Comparison of ENCODE assay signal across 8 mouse cellular contexts in the genomic region with DNA sequence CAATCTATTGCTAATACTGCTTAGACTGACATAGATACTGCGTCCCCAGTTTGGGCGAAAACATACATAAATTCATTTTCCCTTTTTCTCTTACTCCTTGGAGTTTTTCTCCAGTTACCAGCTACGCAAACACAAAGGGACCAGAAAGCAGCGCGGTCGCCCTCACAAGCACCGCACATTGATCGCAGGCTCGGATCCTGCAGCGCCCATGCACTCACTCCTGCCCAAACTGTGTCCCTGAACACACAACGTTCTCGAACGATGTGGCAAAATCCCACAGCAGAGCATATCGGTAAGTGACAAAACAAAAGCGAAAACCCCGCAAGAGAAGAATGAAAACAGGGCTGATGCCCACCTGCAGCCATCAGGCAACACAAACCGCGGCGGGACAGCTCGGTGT. TPM values are rescaled to one million over a fixed set of nuclear protein-coding genes. Genes with fewer than 3 reads are reported as not detected.
A peak's percentile ranks its signal among the peaks of the same experiment; 100 is the strongest.
DNase-seq lines count a peak whose midpoint lies in the region; ATAC-seq and TF ChIP-seq lines count a peak whose summit lies in the region.

No protein-coding gene starts in this region.

- ATAC-seq in kidney, embryonic 14.5 days (ENCODE audit: low FRiP score, low TSS enrichment), result peak; percentile 78
- ATAC-seq in hindbrain, postnatal 0 days, result peak; percentile 52
- peak; percentile 69 for ATAC-seq in megakaryocyte-erythroid progenitor cell, adult 5-6 weeks (replicated peaks; ENCODE audit: low FRiP score, low TSS enrichment, poor library complexity, severe bottlenecking)

- peak overlapping the region; percentile 64 for H3K4me3 ChIP-seq in kidney, embryonic 14.5 days (ENCODE audit: low read length)
- peak overlapping the region; percentile 65 for H3K4me3 ChIP-seq in hindbrain, postnatal 0 days (ENCODE audit: low read length)

- no peak for DNase-seq in kidney, postnatal 36 days
- DNase-seq in ES-CJ7 (ENCODE audit: low read depth, low spot score), result peak; percentile 19
- DNase-seq in embryo, embryonic 11 days, result peak; percentile 39
- DNase-seq in hindbrain, postnatal 0 days (ENCODE audit: low spot score), result peak; percentile 26
- DNase-seq in cerebellum, postnatal 36 days, result no peak
- DNase-seq in layer of hippocampus, postnatal 14 days (ENCODE audit: low spot score in 2 of 2), result no peak

- no peak for TF ChIP-seq CTCF in hindbrain, postnatal 0 days (IDR thresholded peaks at IDR 0.05; ENCODE audit: low read depth)

- peak overlapping the region; percentile 68 for H3K9ac ChIP-seq in kidney, embryonic 14.5 days (ENCODE audit: low read depth, low read length)
- peak overlapping the region; percentile 68 for H3K9ac ChIP-seq in hindbrain, postnatal 0 days (replicated peaks; ENCODE audit: low read length)

- no peaks in the 10 kb centered on the region for H3K27me3 ChIP-seq in kidney, embryonic 14.5 days (ENCODE audit: control insufficient read depth, insufficient read depth, low read length)
- no peaks in the 10 kb centered on the region for H3K27me3 ChIP-seq in hindbrain, postnatal 0 days (ENCODE audit: insufficient read depth, low read length)

- no peaks in the 10 kb centered on the region for H3K4me1 ChIP-seq in kidney, embryonic 14.5 days (ENCODE audit: control insufficient read depth, insufficient read depth, low read length)
- H3K4me1 ChIP-seq in hindbrain, postnatal 0 days (ENCODE audit: insufficient read depth, low read length), result no peaks in the 10 kb centered on the region

- H3K4me2 ChIP-seq in kidney, embryonic 14.5 days (replicated peaks; ENCODE audit: low read depth, low read length), result peak overlapping the region; percentile 58
- peak overlapping the region; percentile 60 for H3K4me2 ChIP-seq in hindbrain, postnatal 0 days (ENCODE audit: low read depth, low read length)

- no peaks in the 10 kb centered on the region for H3K9me3 ChIP-seq in kidney, embryonic 14.5 days (ENCODE audit: control insufficient read depth, low read length)
- no peaks in the 10 kb centered on the region for H3K9me3 ChIP-seq in hindbrain, postnatal 0 days (ENCODE audit: low read length)

- 0 out of 2 replicates have a peak overlapping the region, but pooled peaks have one; percentile 37 for H3K27ac ChIP-seq in kidney, embryonic 14.5 days (ENCODE audit: low read depth, low read length)
- H3K27ac ChIP-seq in hindbrain, postnatal 0 days, result peak overlapping the region; percentile 69

- WGBS in kidney, embryonic 14.5 days, result under 1% methylated on average over 20 of the region's 20 CpGs
- under 1% methylated on average over 20 of the region's 20 CpGs for WGBS in hindbrain, postnatal 0 days

- peaks cover 8% of the 10 kb centered on the region; the same call in 1 of the 2 replicates for H3K36me3 ChIP-seq in kidney, embryonic 14.5 days (ENCODE audit: control insufficient read depth, insufficient read depth, low read length)
- H3K36me3 ChIP-seq in hindbrain, postnatal 0 days (ENCODE audit: insufficient read depth, low read length), result peaks cover 3% of the 10 kb centered on the region; the same call in 1 of the 2 replicates

RNA-seq across cellular contexts. Expression of gene Zfp141, which starts 0.4 kb away (rescaled TPM):
- polyA plus RNA-seq in kidney, embryonic 14.5 days (2014; fragmentation: Nextera tagmentation; extraction: Ambion mirVana), result 9.1 and 13.7 TPM in 2 replicates
- total RNA-seq in hindbrain, postnatal 0 days (2014; rRNA removed), result 12.6 and 15.2 TPM in 2 replicates
- polyA plus RNA-seq in hindbrain, postnatal 0 days (2015; fragmentation: Nextera tagmentation; extraction: Ambion mirVana), result 6.7 and 8.1 TPM in 2 replicates
- total RNA-seq in megakaryocyte-erythroid progenitor cell, adult 5-6 weeks (2014; fragmentation: Nextera tagmentation), result 24.2 and 26.2 TPM in 2 replicates
- 37.6 and 38.8 TPM in 2 replicates for total RNA-seq in megakaryocyte-erythroid progenitor cell, adult 5-6 weeks (2017)
- 10 to 100 TPM; 20.1 to 21.9 TPM for total RNA-seq in layer of hippocampus, postnatal 14 days (2021)

RNA-seq across cellular contexts. Expression of gene 4933421I07Rik, which starts 57.3 kb away (rescaled TPM):
- polyA plus RNA-seq in kidney, embryonic 14.5 days (2014; fragmentation: Nextera tagmentation; extraction: Ambion mirVana), result not detected in 2 replicates
- total RNA-seq in hindbrain, postnatal 0 days (2014; rRNA removed), result not detected in 2 replicates
- polyA plus RNA-seq in hindbrain, postnatal 0 days (2015; fragmentation: Nextera tagmentation; extraction: Ambion mirVana), result not detected in 2 replicates
- not detected in 2 replicates for total RNA-seq in megakaryocyte-erythroid progenitor cell, adult 5-6 weeks (2014; fragmentation: Nextera tagmentation)
- total RNA-seq in megakaryocyte-erythroid progenitor cell, adult 5-6 weeks (2017), result not detected in 2 replicates
- not detected for total RNA-seq in layer of hippocampus, postnatal 14 days (2021)

Comparison
In these comparisons a context has a peak if more than half of its experiments do, and no peak if none do; other contexts are left out.
1. DNase-seq: peak in ES-CJ7 (single experiment), embryo, embryonic 11 days (single experiment) and hindbrain, postnatal 0 days (single experiment); none in kidney, postnatal 36 days (0 of 2), cerebellum, postnatal 36 days (0 of 2) and layer of hippocampus, postnatal 14 days (0 of 2).
2. Peak in every context shown above with its lines, with median percentiles within 50 percentile points of each other: ATAC-seq.